Mouse (Mus musculus) natural killer cell, adult 2 months (primary cell): ENCODE results near the gene Hpdl.

Source experiments
- DNase-seq, 2 experiments: peaks; one replicate each; pipeline ENCODE4 v3.0.0; 2022; ENCODE audit warnings: low spot score in 2 of 2

Gene Hpdl

GRCm38 (mm10) chr4:116799901-116800300 is 21.6 kb downstream of the Hpdl start:
- DNase-seq = no peak

GRCm38 (mm10) chr4:116796442-116797110 is 24.9 kb downstream of the Hpdl start:
- DNase-seq = no peak

- DNase-seq = no peak
Measured at GRCm38 (mm10) chr4:116794273-116794672, 27.2 kb downstream of the Hpdl start.

GRCm38 (mm10) chr4:116792453-116792852 is 29.1 kb downstream of the Hpdl start:
- no peak for DNase-seq

- DNase-seq = peak; percentile 74 to 80
Measured at GRCm38 (mm10) chr4:116788956-116789355, 32.6 kb downstream of the Hpdl start.

- no peak for DNase-seq
Measured at GRCm38 (mm10) chr4:116787985-116788760, 33.3 kb downstream of the Hpdl start.

- DNase-seq = no peak
Measured at GRCm38 (mm10) chr4:116786587-116786986, 34.9 kb downstream of the Hpdl start.

GRCm38 (mm10) chr4:116782171-116782570 is 39.3 kb downstream of the Hpdl start:
- no peak for DNase-seq

- no peak for DNase-seq
Measured at GRCm38 (mm10) chr4:116781366-116781765, 40.1 kb downstream of the Hpdl start.

- DNase-seq = no peak
Measured at GRCm38 (mm10) chr4:116780541-116780940, 41.0 kb downstream of the Hpdl start.

GRCm38 (mm10) chr4:116777079-116777478 is 44.4 kb downstream of the Hpdl start:
- DNase-seq = no peak

GRCm38 (mm10) chr4:116776391-116776790 is 45.1 kb downstream of the Hpdl start:
- no peak for DNase-seq
